Mouse (Mus musculus) small intestine, adult 2 months (tissue): Measurements from ENCODE around the gene B4galt7.
"Not testable (repeated sequence)": the region's sequence is repeated elsewhere in the genome, so short reads cannot be mapped to it uniquely, and the experiment has no call there.

Experiments used
- CTCF ChIP-seq: fragments of 200-500 bp; IDR thresholded peaks from 2 replicates; pipeline ENCODE4 v1.5.1; 2012; ENCODE audit warnings: low read depth, mild to moderate bottlenecking, control low read depth, inconsistent platforms, low read length, moderate library complexity, mixed read lengths; ENCODE audit not compliant: insufficient replicate concordance, insufficient read length; ENCODE audit errors: extremely low read depth
- POLR2A ChIP-seq: fragments of 200-500 bp; IDR thresholded peaks from 2 replicates; pipeline ENCODE4 v1.6.1; 2012; ENCODE audit warnings: low read depth, mild to moderate bottlenecking, control low read depth, inconsistent platforms, low read length, moderate library complexity

DNA sequence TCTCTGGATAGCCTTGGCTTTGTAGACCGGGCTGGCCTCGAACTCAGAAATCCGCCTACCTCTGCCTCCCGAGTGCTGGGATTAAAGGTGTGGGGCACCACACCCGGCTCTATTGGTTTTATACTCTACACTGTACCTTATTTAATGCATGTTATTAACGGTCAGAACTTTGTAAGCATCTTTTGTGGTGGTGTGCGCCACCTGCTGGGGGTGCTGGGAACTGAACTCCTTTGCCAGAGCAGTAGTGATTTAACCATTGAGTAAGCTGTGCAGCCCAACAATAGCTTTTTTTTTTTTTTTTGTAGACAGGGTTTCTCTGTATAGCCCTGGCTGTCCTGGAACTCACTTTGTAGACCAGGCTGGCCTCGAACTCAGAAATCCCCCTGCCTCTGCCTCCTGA, 40.8 kb downstream of the B4galt7 start:
- peak; percentile 83; the same call in 1 of the 2 replicates for TF ChIP-seq CTCF
- TF ChIP-seq POLR2A, result not testable (repeated sequence)
